Mouse (Mus musculus) embryonic facial prominence, embryonic 13.5 days (tissue): ENCODE measurements around the gene Kif27. TPM values are rescaled to one million over a fixed set of nuclear protein-coding genes. Genes with fewer than 3 reads are reported as not detected.
A peak's percentile ranks its signal among the peaks of the same experiment; 100 is the strongest.
"Not testable (repeated sequence)": the region's sequence is repeated elsewhere in the genome, so short reads cannot be mapped to it uniquely, and the experiment has no call there.

Source experiments
- ATAC-seq: fragments of 200-750 bp; cut with Nextera tagmentation; 2 replicates; pipeline ENCODE4 v1.8.0; 2017; ENCODE audit warnings: low read depth; ENCODE audit not compliant: insufficient number of reproducible peaks, insufficient read depth, low FRiP score, low TSS enrichment
- H3K27ac ChIP-seq: fragments of 300-500 bp; sonication (generic); 2 replicates; pipeline ENCODE4 v1.5.1; 2015; ENCODE audit warnings: moderate library complexity, mild to moderate bottlenecking, inconsistent platforms
- H3K27me3 ChIP-seq: fragments of 300-500 bp; sonication (generic); 2 replicates; pipeline ENCODE4 v1.6.1; 2015; ENCODE audit warnings: mild to moderate bottlenecking, inconsistent platforms
- H3K36me3 ChIP-seq: fragments of 300-500 bp; sonication (generic); 2 replicates; pipeline ENCODE4 v1.6.1; 2015; ENCODE audit warnings: mild to moderate bottlenecking, inconsistent platforms
- H3K4me1 ChIP-seq: fragments of 300-500 bp; sonication (generic); 2 replicates; pipeline ENCODE4 v1.6.1; 2015; ENCODE audit warnings: inconsistent platforms
- H3K4me2 ChIP-seq: fragments of 300-500 bp; sonication (generic); 2 replicates; pipeline ENCODE4 v1.6.1; 2015; ENCODE audit warnings: moderate library complexity, mild to moderate bottlenecking, inconsistent platforms
- H3K4me3 ChIP-seq: fragments of 300-500 bp; sonication (generic); 2 replicates; pipeline ENCODE4 v1.5.1; 2015; ENCODE audit warnings: mild to moderate bottlenecking, inconsistent platforms
- H3K9ac ChIP-seq: fragments of 300-500 bp; sonication (generic); 2 replicates; pipeline ENCODE4 v1.6.1; 2015; ENCODE audit warnings: mild to moderate bottlenecking, inconsistent platforms
- H3K9me3 ChIP-seq: fragments of 300-500 bp; sonication (generic); 2 replicates; pipeline ENCODE4 v1.6.1; 2016; ENCODE audit warnings: inconsistent platforms
- WGBS: fragments of 180-500 bp; shearing (Covaris S2); methylation state at CpG from one replicate; pipeline ENCODE4 v1.1.7; 2015; ENCODE audit warnings: mixed read lengths; 5-methylcytosine and 5-hydroxymethylcytosine counted together
- polyA plus RNA-seq: library from polyadenylated mRNA; unstranded; fragments of >200 nt; fragmentation: Nextera tagmentation; extraction: Ambion mirVana; gene quantifications from 2 replicates; pipeline ENCODE4 v1.2.1, GENCODE M21; 2015

Kif27 gene
- polyA plus RNA-seq, 1 experiment from 2014 or later, result 0.98 TPM

- H3K9me3 ChIP-seq, result no peaks in the 10 kb centered on the region
- H3K27me3 ChIP-seq, result no peaks in the 10 kb centered on the region
- H3K4me2 ChIP-seq, result no peak overlapping the region
- peaks cover 6% of the 10 kb centered on the region; the same call in 1 of the 2 replicates for H3K4me1 ChIP-seq
- ATAC-seq, result no peak
- H3K27ac ChIP-seq, result no peak overlapping the region
- no peak overlapping the region for H3K4me3 ChIP-seq
- peaks cover 25% of the 10 kb centered on the region for H3K36me3 ChIP-seq
- no peak overlapping the region for H3K9ac ChIP-seq
- WGBS, result 14% methylated on average over 7 of the region's 7 CpGs
These were observed 29.0 kb upstream of the Kif27 start for GRCm38 (mm10) chr13:58387948-58388347.

- H3K4me3 ChIP-seq, result peak overlapping the region; percentile 77
- H3K27me3 ChIP-seq, result no peaks in the 10 kb centered on the region
- ATAC-seq, result no peak
- WGBS, result 77% methylated on average over 7 of the region's 7 CpGs
- peak overlapping the region; percentile 64; the same call in 1 of the 2 replicates for H3K27ac ChIP-seq
- peaks cover 12% of the 10 kb centered on the region for H3K9me3 ChIP-seq
- H3K4me1 ChIP-seq, result peaks cover 6% of the 10 kb centered on the region; the same call in 1 of the 2 replicates
- H3K36me3 ChIP-seq, result peaks cover 34% of the 10 kb centered on the region
- peak overlapping the region; percentile 91 for H3K4me2 ChIP-seq
- peak overlapping the region; percentile 87; the same call in 1 of the 2 replicates for H3K9ac ChIP-seq
These were observed 26.6 kb upstream of the Kif27 start for GRCm38 (mm10) chr13:58385547-58385920.

- Histone ChIP-seq H3K4me1 (peaks cover 6% of the 10 kb centered on the region; the same call in 1 of the 2 replicates), H3K4me3 (peak within 1 kb of the TSS; percentile 77), H3K4me2 (peak within 1 kb of the TSS; percentile 91), H3K27me3 (no peaks in the 10 kb centered on the region), H3K9me3 (peaks cover 18% of the 10 kb centered on the region), H3K36me3 (peaks cover 34% of the 10 kb centered on the region), H3K9ac (peak within 1 kb of the TSS; percentile 87), H3K27ac (peak within 1 kb of the TSS; percentile 64; the same call in 1 of the 2 replicates)
- peak; percentile 66; the same call in 1 of the 2 replicates for ATAC-seq
- 2% methylated on average over 80 of the region's 80 CpGs for WGBS
These were observed 26.0 kb upstream of the Kif27 start, which contains the start of gene 2210016F16Rik for GRCm38 (mm10) chr13:58384779-58385546. Gene 2210016F16Rik (minus strand): TSS chr13:58385225.

GRCm38 (mm10) chr13:58384371-58384770 lies 25.4 kb upstream of the Kif27 start:
- H3K4me3 ChIP-seq, result peak overlapping the region; percentile 77

DNA sequence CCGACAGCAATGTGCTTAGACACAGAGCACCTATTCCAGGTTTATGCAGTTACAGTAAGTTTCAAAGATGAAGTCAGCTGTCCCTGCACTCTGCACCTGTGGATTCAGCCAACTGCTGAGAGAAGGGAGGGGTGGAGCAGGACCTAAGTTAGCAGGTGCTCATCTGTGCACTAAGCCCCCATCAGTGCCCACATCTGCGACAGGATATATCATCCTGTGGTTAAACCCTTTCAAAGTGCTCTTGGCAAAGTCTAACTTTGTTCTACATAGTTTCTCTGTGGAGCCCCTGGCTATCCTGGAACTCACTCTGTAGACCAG lies 14.2 kb upstream of the Kif27 start:
- no peaks in the 10 kb centered on the region for H3K4me1 ChIP-seq
- H3K4me3 ChIP-seq, result no peak overlapping the region
- peaks cover 10% of the 10 kb centered on the region for H3K9me3 ChIP-seq
- H3K27ac ChIP-seq, result no peak overlapping the region
- no peak overlapping the region for H3K4me2 ChIP-seq
- H3K27me3 ChIP-seq, result no peaks in the 10 kb centered on the region
- ATAC-seq, result no peak
- no peaks in the 10 kb centered on the region for H3K36me3 ChIP-seq
- WGBS, result 83% methylated on average over 2 of the region's 2 CpGs
- no peak overlapping the region for H3K9ac ChIP-seq

More at GRCm38 (mm10) chr13:58384371-58384770, 25.4 kb upstream of the Kif27 start:
- ATAC-seq, result no peak
- Histone ChIP-seq H3K4me1 (peaks cover 6% of the 10 kb centered on the region; the same call in 1 of the 2 replicates), H3K9me3 (peaks cover 18% of the 10 kb centered on the region), H3K36me3 (peaks cover 34% of the 10 kb centered on the region), H3K9ac (peak overlapping the region; percentile 87), H3K27me3 (no peaks in the 10 kb centered on the region), H3K4me2 (peak overlapping the region; percentile 91), H3K27ac (no peak overlapping the region)
- WGBS, result 41% methylated on average over 11 of the region's 11 CpGs

DNA sequence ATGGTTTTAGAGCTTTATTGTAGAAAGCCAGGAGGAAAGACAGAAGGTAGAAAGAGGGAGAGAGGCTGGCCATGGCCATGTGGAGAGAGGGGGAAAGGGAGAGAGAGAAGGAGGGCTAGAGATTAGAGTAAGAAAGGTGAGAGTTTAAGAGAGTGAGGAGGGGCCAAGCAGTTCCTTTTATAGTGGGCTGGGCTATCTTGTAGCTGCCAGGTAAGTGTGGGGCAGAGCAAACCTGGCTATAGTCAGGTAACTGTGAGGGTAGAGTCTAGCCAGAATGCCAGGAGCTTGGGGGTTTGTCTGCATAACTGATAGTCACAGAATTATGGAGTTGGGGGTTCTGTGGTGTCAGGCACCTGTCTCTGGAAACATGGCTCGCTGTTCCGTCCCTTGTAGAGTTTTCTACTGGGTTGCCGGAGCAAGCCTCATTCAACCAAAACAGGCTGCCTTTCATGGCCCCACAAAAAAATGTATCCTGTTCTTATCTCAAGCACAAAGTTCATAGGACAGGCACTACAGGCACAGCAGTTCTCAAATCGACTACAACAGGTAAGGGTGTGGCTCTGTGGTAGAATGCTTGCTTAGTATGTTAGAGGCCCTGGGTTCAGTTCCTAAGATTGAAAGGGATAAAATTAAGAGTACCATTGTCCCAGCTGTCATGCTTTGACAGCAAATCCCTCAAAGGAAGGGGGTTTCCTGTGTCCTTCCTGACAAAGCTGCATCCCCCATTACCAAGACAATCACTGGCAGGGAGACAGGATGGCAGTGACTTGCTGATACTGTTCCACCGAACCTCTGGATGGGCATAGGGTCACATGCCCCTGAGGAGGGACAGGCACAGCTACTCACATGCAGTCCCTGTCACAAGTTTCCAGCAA lies 13.6 kb upstream of the Kif27 start:
- Histone ChIP-seq H3K4me3 (no peak overlapping the region), H3K4me1 (no peaks in the 10 kb centered on the region), H3K9ac (no peak overlapping the region), H3K9me3 (peaks cover 10% of the 10 kb centered on the region), H3K27ac (no peak overlapping the region), H3K4me2 (no peak overlapping the region), H3K36me3 (no peaks in the 10 kb centered on the region), H3K27me3 (no peaks in the 10 kb centered on the region)
- ATAC-seq, result no peak
- WGBS, result 85% methylated on average over 5 of the region's 5 CpGs

GRCm38 (mm10) chr13:58368835-58369234 lies 9.9 kb upstream of the Kif27 start:
- H3K9ac ChIP-seq, result no peak overlapping the region
- no peak for ATAC-seq
- H3K4me1 ChIP-seq, result no peaks in the 10 kb centered on the region
- WGBS, result 66% methylated on average over 4 of the region's 4 CpGs
- no peaks in the 10 kb centered on the region for H3K27me3 ChIP-seq
- no peaks in the 10 kb centered on the region for H3K36me3 ChIP-seq
- H3K27ac ChIP-seq, result no peak overlapping the region
- no peak overlapping the region for H3K4me2 ChIP-seq
- H3K4me3 ChIP-seq, result no peak overlapping the region
- H3K9me3 ChIP-seq, result no peaks in the 10 kb centered on the region

- no peaks in the 10 kb centered on the region for H3K4me1 ChIP-seq
- H3K27ac ChIP-seq, result no peak overlapping the region
- H3K4me3 ChIP-seq, result no peak overlapping the region
- H3K9ac ChIP-seq, result no peak overlapping the region
- H3K4me2 ChIP-seq, result no peak overlapping the region
- H3K9me3 ChIP-seq, result no peaks in the 10 kb centered on the region
- H3K27me3 ChIP-seq, result no peaks in the 10 kb centered on the region
- 57% methylated on average over 1 of the region's 1 CpGs for WGBS
- ATAC-seq, result no peak
- H3K36me3 ChIP-seq, result no peaks in the 10 kb centered on the region
These were observed 8.7 kb upstream of the Kif27 start for GRCm38 (mm10) chr13:58367641-58368040.

DNA sequence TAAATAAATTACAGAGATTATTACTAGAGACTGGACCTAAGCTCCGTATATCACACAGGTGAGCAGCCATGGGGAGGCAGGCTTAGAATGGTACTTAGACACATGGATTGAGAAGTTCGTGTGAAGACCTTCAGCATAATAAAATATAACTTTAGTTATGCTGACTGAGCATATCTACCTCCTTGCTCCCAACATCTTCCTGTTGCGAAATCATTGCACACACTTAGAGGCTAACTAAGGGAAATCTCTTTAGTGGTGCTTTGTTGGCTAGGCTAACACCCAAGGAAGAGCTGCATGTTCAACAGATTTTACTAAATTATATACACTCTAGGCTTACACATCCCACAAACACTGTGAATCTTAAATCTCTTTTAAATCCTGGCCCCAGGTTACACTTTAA lies 7.5 kb upstream of the Kif27 start:
- no peak overlapping the region for H3K27ac ChIP-seq
- H3K4me3 ChIP-seq, result no peak overlapping the region
- no peak overlapping the region for H3K4me2 ChIP-seq
- no peak overlapping the region for H3K9ac ChIP-seq
- ATAC-seq, result no peak
- 88% methylated on average over 3 of the region's 3 CpGs for WGBS
- no peaks in the 10 kb centered on the region for H3K9me3 ChIP-seq
- H3K4me1 ChIP-seq, result no peaks in the 10 kb centered on the region
- no peaks in the 10 kb centered on the region for H3K36me3 ChIP-seq
- no peaks in the 10 kb centered on the region for H3K27me3 ChIP-seq

DNA sequence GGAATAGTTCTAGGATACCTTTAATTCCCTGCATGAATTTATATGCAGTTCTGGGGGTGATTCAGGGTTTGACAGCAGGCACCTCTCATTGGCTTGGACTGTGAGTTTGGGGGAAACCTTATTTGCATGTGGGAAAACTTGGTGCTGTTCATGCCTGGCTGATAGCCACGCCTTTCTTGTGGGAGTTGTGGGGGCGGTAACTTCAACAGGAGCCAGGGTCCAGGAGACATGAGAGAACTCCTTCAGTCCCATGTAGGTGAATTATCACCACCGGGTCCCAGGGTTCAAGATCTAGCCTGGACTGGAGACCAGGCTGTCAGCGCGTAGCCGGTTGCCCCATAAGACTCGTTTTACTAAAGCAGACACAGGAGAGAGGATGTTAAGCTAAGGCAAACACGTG lies 6.3 kb upstream of the Kif27 start:
- ATAC-seq, H3K4me1 ChIP-seq, H3K4me2 ChIP-seq, H3K9ac ChIP-seq, H3K36me3 ChIP-seq, H3K27me3 ChIP-seq, H3K9me3 ChIP-seq, H3K27ac ChIP-seq, H3K4me3 ChIP-seq: not testable (repeated sequence)
- 83% methylated on average over 8 of the region's 8 CpGs for WGBS

- H3K36me3 ChIP-seq, result no peaks in the 10 kb centered on the region
- WGBS, result 75% methylated on average over 8 of the region's 8 CpGs
- no peak overlapping the region for H3K4me3 ChIP-seq
- no peak for ATAC-seq
- no peaks in the 10 kb centered on the region for H3K27me3 ChIP-seq
- no peak overlapping the region for H3K27ac ChIP-seq
- H3K4me1 ChIP-seq, result no peaks in the 10 kb centered on the region
- H3K4me2 ChIP-seq, result no peak overlapping the region
- H3K9me3 ChIP-seq, result no peaks in the 10 kb centered on the region
- H3K9ac ChIP-seq, result no peak overlapping the region
These were observed 5.6 kb upstream of the Kif27 start for GRCm38 (mm10) chr13:58364353-58365175.
